Mouse (Mus musculus): Measurements from ENCODE around the gene Rrn3. TPM values are rescaled to one million over a fixed set of nuclear protein-coding genes. Genes with fewer than 3 reads are reported as not detected.
"Not testable (repeated sequence)": the region's sequence is repeated elsewhere in the genome, so short reads cannot be mapped to it uniquely, and the experiment has no call there.

The Rrn3 gene
- polyA plus RNA-seq, 1 experiment from 2014 or later = 66.1 TPM

GRCm38 (mm10) chr16:13781216-13781615 lies 708 bp downstream of the Rrn3 start:
- Histone ChIP-seq H3K4me2 (peak overlapping the region; percentile 87), H3K9ac (peak overlapping the region; percentile 88), H3K4me3 (ENCODE audit: low read depth, low read length) (peak overlapping the region; percentile 86), H3K27ac (ENCODE audit: low read depth) (peak overlapping the region; percentile 73; the same call in 1 of the 2 replicates), H3K27me3 (ENCODE audit: insufficient read depth, low read length) (no peaks in the 10 kb centered on the region), H3K4me1 (ENCODE audit: insufficient read depth) (0 out of 2 replicates have a peak, but pooled peaks cover 5% of the 10 kb centered on the region), H3K9me3 (ENCODE audit: low read depth, low read length) (peaks cover 10% of the 10 kb centered on the region; the same call in 1 of the 2 replicates), H3K36me3 (ENCODE audit: insufficient read depth) (peaks cover 31% of the 10 kb centered on the region)
- WGBS = 26% methylated on average over 8 of the region's 8 CpGs
- DNase-seq = no peak
- TF ChIP-seq CTCF (IDR thresholded peaks at IDR 0.05; ENCODE audit: low read depth) = no peak
- ATAC-seq (ENCODE audit: insufficient read depth) = 0 out of 2 replicates have a peak, but pooled peaks have one; percentile 48

DNA sequence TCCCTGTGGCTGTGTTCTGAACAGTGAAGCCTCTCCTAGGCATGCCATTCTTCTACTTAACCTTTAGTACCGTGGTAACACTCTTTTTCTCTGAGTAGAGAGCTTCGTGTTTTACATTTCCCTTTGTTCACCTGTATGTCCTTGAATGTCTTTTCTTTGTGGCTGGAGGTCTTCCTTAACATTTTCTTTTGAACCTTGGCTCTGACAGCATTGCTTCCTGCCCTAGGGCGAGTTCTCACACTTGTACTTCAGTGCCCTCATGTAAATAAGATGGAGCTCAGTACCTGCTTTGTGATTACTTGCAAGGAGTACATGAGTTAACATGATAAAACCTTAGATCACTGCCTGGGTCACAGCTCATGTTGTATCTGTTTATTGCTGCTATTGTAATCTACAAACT lies 5.4 kb downstream of the Rrn3 start:
- no peak overlapping the region for H3K4me3 ChIP-seq (ENCODE audit: low read depth, low read length)
- 0 out of 2 replicates have a peak, but pooled peaks cover 2% of the 10 kb centered on the region for H3K4me1 ChIP-seq (ENCODE audit: insufficient read depth)
- TF ChIP-seq CTCF (IDR thresholded peaks at IDR 0.05; ENCODE audit: low read depth) = no peak
- DNase-seq (no peak), ATAC-seq (ENCODE audit: insufficient read depth) (no peak)
- H3K27ac ChIP-seq (ENCODE audit: low read depth) = no peak overlapping the region
- H3K4me2 ChIP-seq = no peak overlapping the region
- H3K36me3 ChIP-seq (ENCODE audit: insufficient read depth) = peaks cover 76% of the 10 kb centered on the region
- WGBS = 85% methylated on average over 3 of the region's 3 CpGs
- H3K27me3 ChIP-seq (ENCODE audit: insufficient read depth, low read length) = no peaks in the 10 kb centered on the region
- H3K9ac ChIP-seq = no peak overlapping the region
- no peaks in the 10 kb centered on the region for H3K9me3 ChIP-seq (ENCODE audit: low read depth, low read length)

DNA sequence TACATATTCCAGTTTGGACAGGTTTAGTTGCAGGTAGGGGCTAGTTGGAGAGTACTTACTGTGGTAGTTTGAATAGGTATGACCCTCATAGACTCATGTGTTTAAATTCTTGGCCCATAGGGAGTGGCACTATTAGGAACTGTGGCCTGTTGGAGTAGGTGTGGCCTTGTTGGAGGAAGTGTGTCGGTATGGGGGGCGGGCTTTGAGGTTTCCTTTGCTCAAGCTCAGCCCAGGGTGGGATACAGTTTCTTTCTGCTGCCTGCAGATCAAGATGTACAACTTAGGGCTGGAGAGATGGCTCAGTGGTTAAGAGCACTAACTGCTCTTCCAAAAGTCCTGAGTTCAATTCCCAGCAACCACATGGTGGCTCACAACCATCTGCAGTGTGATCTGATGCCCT lies 12.9 kb downstream of the Rrn3 start:
- not testable (repeated sequence) for H3K4me1 ChIP-seq (ENCODE audit: insufficient read depth); H3K27me3 ChIP-seq (ENCODE audit: insufficient read depth, low read length); H3K9ac ChIP-seq; H3K27ac ChIP-seq (ENCODE audit: low read depth); H3K4me3 ChIP-seq (ENCODE audit: low read depth, low read length); DNase-seq; H3K4me2 ChIP-seq; H3K9me3 ChIP-seq (ENCODE audit: low read depth, low read length); ATAC-seq (ENCODE audit: insufficient read depth)
- H3K36me3 ChIP-seq (ENCODE audit: insufficient read depth) = peaks cover 89% of the 10 kb centered on the region
- WGBS = 98% methylated on average over 2 of the region's 2 CpGs

DNA sequence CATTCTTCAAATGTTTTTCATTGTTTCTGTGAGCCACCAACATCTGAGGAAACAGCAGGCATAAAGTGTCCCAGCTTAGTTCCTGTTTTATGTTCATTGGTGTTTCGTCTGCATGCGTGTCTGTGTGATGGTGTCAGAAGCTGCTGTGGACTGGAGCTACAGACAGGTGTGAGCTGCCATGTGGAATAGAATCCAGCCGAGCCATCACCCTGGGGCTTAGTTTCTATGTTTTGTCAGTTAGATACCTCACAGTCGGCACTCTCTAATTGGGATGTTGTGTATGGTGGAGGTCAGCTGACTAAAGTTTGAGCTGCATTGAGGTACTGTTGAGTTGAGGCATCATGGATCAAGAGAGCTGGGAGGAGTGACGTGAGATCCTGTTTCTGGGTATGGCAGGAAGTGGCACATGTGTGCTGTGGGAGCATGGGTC lies 16.3 kb downstream of the Rrn3 start:
- H3K4me3 ChIP-seq (ENCODE audit: low read depth, low read length) = no peak overlapping the region
- no peak for TF ChIP-seq CTCF (IDR thresholded peaks at IDR 0.05; ENCODE audit: low read depth)
- WGBS = 92% methylated on average over 5 of the region's 5 CpGs
- H3K27me3 ChIP-seq (ENCODE audit: insufficient read depth, low read length) = no peaks in the 10 kb centered on the region
- no peaks in the 10 kb centered on the region for H3K9me3 ChIP-seq (ENCODE audit: low read depth, low read length)
- no peak overlapping the region for H3K27ac ChIP-seq (ENCODE audit: low read depth)
- H3K36me3 ChIP-seq (ENCODE audit: insufficient read depth) = peaks cover 90% of the 10 kb centered on the region
- H3K9ac ChIP-seq = no peak overlapping the region
- no peaks in the 10 kb centered on the region for H3K4me1 ChIP-seq (ENCODE audit: insufficient read depth)
- ATAC-seq (ENCODE audit: insufficient read depth) = no peak
- H3K4me2 ChIP-seq = no peak overlapping the region
- no peak for DNase-seq

DNA sequence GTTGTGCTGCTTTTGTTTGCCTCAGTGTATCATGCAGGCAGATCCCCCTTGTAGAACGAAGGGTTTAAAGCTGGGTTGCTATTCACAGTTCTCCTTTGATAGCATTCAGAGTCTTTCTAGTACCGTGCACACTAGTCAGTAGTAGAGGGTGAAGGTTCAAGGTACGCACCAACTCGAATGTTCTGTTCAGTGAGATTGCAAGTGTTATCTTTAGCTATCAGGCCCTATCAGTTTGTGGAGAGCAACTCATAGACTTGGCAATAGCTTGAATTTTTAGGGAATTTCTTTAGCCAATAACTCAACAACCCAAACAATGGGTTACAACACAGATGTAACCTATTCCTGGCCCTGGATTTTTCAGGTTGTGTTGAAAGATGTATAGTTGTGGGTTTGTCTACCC lies 20.7 kb downstream of the Rrn3 start:
- no peak for DNase-seq
- Histone ChIP-seq H3K27ac (ENCODE audit: low read depth) (no peak overlapping the region), H3K9me3 (ENCODE audit: low read depth, low read length) (no peaks in the 10 kb centered on the region), H3K4me2 (no peak overlapping the region), H3K9ac (no peak overlapping the region), H3K4me1 (ENCODE audit: insufficient read depth) (no peaks in the 10 kb centered on the region), H3K27me3 (ENCODE audit: insufficient read depth, low read length) (no peaks in the 10 kb centered on the region), H3K36me3 (ENCODE audit: insufficient read depth) (peaks cover 87% of the 10 kb centered on the region), H3K4me3 (ENCODE audit: low read depth, low read length) (no peak overlapping the region)
- ATAC-seq (ENCODE audit: insufficient read depth) = no peak
- 92% methylated on average over 4 of the region's 4 CpGs for WGBS
- TF ChIP-seq CTCF (IDR thresholded peaks at IDR 0.05; ENCODE audit: low read depth) = no peak

DNA sequence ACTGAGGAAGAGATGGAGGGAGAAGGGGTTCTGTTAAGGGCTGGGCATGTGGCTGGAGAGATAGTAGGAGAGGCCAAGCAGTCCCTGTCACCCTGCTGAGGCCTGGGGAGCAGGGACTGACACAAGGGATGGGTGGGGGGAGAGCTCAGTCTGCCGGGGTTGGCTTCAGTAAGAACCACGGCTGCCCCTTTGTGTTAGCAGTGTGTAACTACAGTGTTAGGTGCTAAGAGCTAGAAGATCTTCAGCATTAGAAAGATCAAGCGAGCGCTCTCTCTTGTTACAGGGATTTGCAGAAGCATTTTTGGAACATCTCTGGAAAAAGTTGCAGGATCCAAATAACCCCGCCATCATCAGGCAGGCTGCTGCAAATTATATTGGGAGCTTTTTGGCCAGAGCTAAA lies 24.2 kb downstream of the Rrn3 start:
- H3K9ac ChIP-seq = no peak overlapping the region
- DNase-seq (no peak), ATAC-seq (ENCODE audit: insufficient read depth) (no peak)
- no peak overlapping the region for H3K4me3 ChIP-seq (ENCODE audit: low read depth, low read length)
- no peaks in the 10 kb centered on the region for H3K9me3 ChIP-seq (ENCODE audit: low read depth, low read length)
- H3K27me3 ChIP-seq (ENCODE audit: insufficient read depth, low read length) = no peaks in the 10 kb centered on the region
- 78% methylated on average over 5 of the region's 5 CpGs for WGBS
- no peaks in the 10 kb centered on the region for H3K4me1 ChIP-seq (ENCODE audit: insufficient read depth)
- TF ChIP-seq CTCF (IDR thresholded peaks at IDR 0.05; ENCODE audit: low read depth) = no peak
- H3K27ac ChIP-seq (ENCODE audit: low read depth) = no peak overlapping the region
- peaks cover 90% of the 10 kb centered on the region for H3K36me3 ChIP-seq (ENCODE audit: insufficient read depth)
- H3K4me2 ChIP-seq = no peak overlapping the region

DNA sequence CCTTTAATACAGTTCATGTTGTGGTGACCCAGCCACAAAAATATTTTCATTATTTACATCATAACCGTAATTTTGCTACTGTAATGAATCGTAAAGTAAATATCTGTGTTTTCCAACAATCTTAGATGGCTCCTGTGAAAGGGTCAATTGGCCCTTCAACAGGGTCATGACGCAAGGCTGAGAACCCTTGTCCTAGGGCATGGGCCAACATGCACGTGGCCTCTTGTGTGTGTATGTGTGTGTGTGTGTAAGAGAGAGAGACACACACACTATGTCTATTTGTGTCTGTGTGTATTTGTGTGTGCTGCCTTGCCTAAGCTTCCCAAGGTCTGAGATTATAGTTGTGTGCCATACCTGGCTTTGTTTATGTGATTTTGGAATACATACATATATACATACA lies 27.1 kb downstream of the Rrn3 start:
- Histone ChIP-seq H3K9me3 (ENCODE audit: low read depth, low read length) (no peaks in the 10 kb centered on the region), H3K4me2 (no peak overlapping the region), H3K27me3 (ENCODE audit: insufficient read depth, low read length) (no peaks in the 10 kb centered on the region), H3K36me3 (ENCODE audit: insufficient read depth) (peaks cover 92% of the 10 kb centered on the region), H3K4me1 (ENCODE audit: insufficient read depth) (no peaks in the 10 kb centered on the region), H3K27ac (ENCODE audit: low read depth) (no peak overlapping the region), H3K9ac (no peak overlapping the region), H3K4me3 (ENCODE audit: low read depth, low read length) (no peak overlapping the region)
- ATAC-seq (ENCODE audit: insufficient read depth) = no peak
- 87% methylated on average over 4 of the region's 4 CpGs for WGBS
- no peak for TF ChIP-seq CTCF (IDR thresholded peaks at IDR 0.05; ENCODE audit: low read depth)
- DNase-seq = no peak

DNA sequence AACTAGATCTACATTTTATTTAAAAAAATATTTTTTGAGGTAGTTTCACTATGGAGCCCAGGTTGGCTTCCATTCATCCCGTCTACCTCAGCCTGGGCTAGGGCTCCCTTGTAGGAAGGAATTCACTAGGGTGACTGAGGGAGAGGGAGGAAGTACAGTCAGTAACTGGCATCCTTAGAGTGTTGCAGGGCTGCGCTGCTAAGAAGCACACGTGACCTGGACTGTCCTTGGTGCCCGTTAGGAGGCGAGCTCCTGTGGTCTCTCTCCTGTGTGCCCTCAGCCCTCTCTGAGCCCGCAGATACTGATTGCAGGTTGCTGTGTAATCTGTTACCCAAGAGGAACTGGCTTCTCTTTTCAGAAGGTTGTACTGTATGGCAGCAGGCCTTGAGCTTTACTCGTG lies 27.9 kb downstream of the Rrn3 start:
- DNase-seq (no peak), ATAC-seq (ENCODE audit: insufficient read depth) (no peak)
- peaks cover 95% of the 10 kb centered on the region for H3K36me3 ChIP-seq (ENCODE audit: insufficient read depth)
- H3K27ac ChIP-seq (ENCODE audit: low read depth) = no peak overlapping the region
- H3K4me3 ChIP-seq (ENCODE audit: low read depth, low read length) = no peak overlapping the region
- no peak overlapping the region for H3K4me2 ChIP-seq
- H3K4me1 ChIP-seq (ENCODE audit: insufficient read depth) = no peaks in the 10 kb centered on the region
- no peaks in the 10 kb centered on the region for H3K9me3 ChIP-seq (ENCODE audit: low read depth, low read length)
- H3K27me3 ChIP-seq (ENCODE audit: insufficient read depth, low read length) = no peaks in the 10 kb centered on the region
- no peak for TF ChIP-seq CTCF (IDR thresholded peaks at IDR 0.05; ENCODE audit: low read depth)
- no peak overlapping the region for H3K9ac ChIP-seq
- WGBS = 92% methylated on average over 7 of the region's 7 CpGs
